Mouse (Mus musculus): ENCODE measurements around the gene Gm20738.
"Not testable (repeated sequence)": the region's sequence is repeated elsewhere in the genome, so short reads cannot be mapped to it uniquely, and the experiment has no call there.

Gm20738 gene

DNA sequence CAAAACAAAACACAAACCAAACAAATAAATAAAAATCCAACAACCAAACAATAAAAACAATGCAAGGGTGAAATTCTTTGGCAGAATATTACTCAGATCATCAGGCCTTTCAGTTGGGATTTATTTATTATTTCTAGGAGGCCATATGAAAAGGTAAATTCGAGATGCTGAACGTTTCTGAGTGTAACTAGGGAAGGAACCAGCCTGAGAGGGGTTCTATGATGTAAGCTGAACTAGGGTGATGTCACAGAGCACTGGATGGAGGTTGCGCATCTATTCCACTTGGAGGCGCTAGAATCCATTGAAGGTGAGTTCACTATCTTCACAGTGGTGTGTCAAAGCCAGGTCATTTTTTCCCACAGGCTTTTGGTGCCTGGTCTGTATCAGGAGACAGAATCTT is at the start of gene Gm20738:
Gene Gm20738, plus strand, starts transcription at position 301 of the 400 bp plus-strand sequence.
- not testable (repeated sequence) for DNase-seq (ENCODE audit: low spot score in 2 of 2)

Data from thymus, postnatal 10 days (tissue).